Mouse (Mus musculus) heart, postnatal 0 days (tissue): ENCODE data around the gene Snx6.

Experiments used
- CTCF ChIP-seq: IDR thresholded peaks from 2 replicates; pipeline ENCODE4 v1.5.1; 2016; ENCODE audit warnings: antibody characterized with exemption, control low read depth, low read depth
- EP300 ChIP-seq: IDR thresholded peaks from 2 replicates; pipeline ENCODE4 v1.6.1; 2016; ENCODE audit warnings: antibody characterized with exemption, low read depth

DNA sequence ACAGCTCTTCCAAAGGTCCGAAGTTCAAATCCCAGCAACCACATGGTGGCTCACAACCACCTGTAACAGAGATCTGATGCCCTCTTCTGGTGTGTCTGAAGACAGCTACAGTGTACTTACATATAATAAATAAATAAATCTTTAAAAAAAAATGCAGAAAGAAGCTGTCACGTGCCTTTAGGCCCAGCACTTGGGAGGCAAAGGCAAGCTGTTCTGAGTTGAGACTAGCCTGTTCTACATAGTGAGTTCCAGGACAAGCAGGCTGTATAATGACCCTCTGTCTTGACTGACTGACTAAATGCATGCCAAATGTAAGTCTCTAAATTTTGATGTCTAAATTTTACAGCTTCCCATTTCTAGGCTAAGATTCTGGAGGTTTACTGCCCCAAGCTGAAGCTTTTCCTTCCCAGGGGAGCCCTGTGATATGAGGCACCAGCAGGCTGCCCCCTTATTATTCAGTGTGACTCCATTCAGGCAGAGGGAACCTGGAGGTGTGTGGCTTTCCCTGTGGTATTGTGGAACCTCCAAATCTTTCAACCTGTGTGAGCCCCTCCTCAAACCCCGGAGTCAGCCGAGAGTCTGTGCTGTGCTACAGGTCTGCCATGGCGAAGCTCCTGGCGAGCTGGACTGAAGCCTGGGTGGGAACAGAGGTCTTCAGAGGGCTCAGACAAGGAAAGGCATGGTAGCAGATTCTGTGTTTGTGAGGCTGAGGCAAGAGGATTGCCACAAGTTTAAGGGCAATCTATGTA, 9.9 kb upstream of the Snx6 start:
- TF ChIP-seq CTCF, result no peak
- no peak for TF ChIP-seq EP300
